Mouse (Mus musculus) lung, adult 2 months (tissue): Measurements from ENCODE around the gene Mob1b.

ENCODE experiments used
- CTCF ChIP-seq: fragments of 200-500 bp; IDR thresholded peaks from 2 replicates; pipeline ENCODE4 v1.5.1; 2011; ENCODE audit warnings: mild to moderate bottlenecking, low read length, control low read depth; ENCODE audit not compliant: insufficient read depth
- POLR2A ChIP-seq: fragments of 200-500 bp; IDR thresholded peaks from 2 replicates; pipeline ENCODE4 v1.6.1; 2011; ENCODE audit warnings: low read depth, mild to moderate bottlenecking, control low read depth, low read length, borderline replicate concordance; ENCODE audit errors: extremely low read depth

DNA sequence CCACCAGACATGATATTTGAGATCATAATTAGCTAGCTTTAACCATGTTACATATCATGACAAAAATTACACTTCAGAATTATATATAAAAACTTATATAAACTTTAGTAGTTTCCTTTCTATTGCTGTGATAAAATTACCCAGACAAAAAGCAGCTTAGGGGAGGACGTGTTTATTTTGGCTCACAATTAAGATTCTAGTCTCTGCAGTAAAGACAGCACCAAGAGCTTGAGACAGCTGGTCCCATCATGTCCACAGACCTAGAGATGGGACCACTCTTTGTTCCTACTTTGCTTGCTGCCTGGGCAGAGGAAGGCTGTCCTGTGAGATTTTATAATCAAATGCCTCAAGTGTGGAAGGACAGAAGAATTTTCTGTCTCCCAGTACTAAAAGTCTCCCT, 64.4 kb downstream of the Mob1b start:
- TF ChIP-seq CTCF (no peak), POLR2A (no peak)
